Mouse (Mus musculus) forebrain, embryonic 16.5 days (tissue): ENCODE measurements at regions not wholly inside any gene's neighbourhood (a gene's known extent, or its start where the extent isn't known, plus 50 kb on each side); places are given as distances from the start of the nearest gene placed in this dataset.
"Not testable (repeated sequence)": the region's sequence is repeated elsewhere in the genome, so short reads cannot be mapped to it uniquely, and the experiment has no call there.

Experiments
- ATAC-seq: fragments of 200-750 bp; cut with Nextera tagmentation; 2 replicates; pipeline ENCODE4 v1.8.0; 2017; ENCODE audit warnings: mild to moderate bottlenecking, moderate library complexity
- H3K27ac ChIP-seq: fragments of 300-500 bp; sonication (generic); 2 replicates; pipeline ENCODE4 v1.5.1; 2014; ENCODE audit warnings: low read length, control low read depth
- H3K27me3 ChIP-seq: fragments of 300-500 bp; sonication (generic); replicated peaks from 2 replicates; pipeline ENCODE4 v1.6.1; 2014; ENCODE audit warnings: low read length; ENCODE audit not compliant: control insufficient read depth, insufficient read depth
- H3K36me3 ChIP-seq: fragments of 300-500 bp; sonication (generic); 2 replicates; pipeline ENCODE4 v1.6.1; 2014; ENCODE audit not compliant: control insufficient read depth, insufficient read depth
- H3K4me1 ChIP-seq: fragments of 300-500 bp; sonication (generic); replicated peaks from 2 replicates; pipeline ENCODE4 v1.6.1; 2014; ENCODE audit warnings: low read length; ENCODE audit not compliant: control insufficient read depth, insufficient read depth
- H3K4me2 ChIP-seq: fragments of 300-500 bp; sonication (generic); 2 replicates; pipeline ENCODE4 v1.6.1; 2014; ENCODE audit warnings: mild to moderate bottlenecking, low read length, control low read depth
- H3K4me3 ChIP-seq: fragments of 300-500 bp; sonication (generic); replicated peaks from 2 replicates; pipeline ENCODE4 v1.5.1; 2014; ENCODE audit warnings: mild to moderate bottlenecking, low read length, control low read depth
- H3K9ac ChIP-seq: fragments of 300-500 bp; sonication (generic); replicated peaks from 2 replicates; pipeline ENCODE4 v1.6.1; 2014; ENCODE audit warnings: low read depth, low read length, control low read depth
- H3K9me3 ChIP-seq: fragments of 300-500 bp; sonication (generic); 2 replicates; pipeline ENCODE4 v1.6.1; 2016; ENCODE audit warnings: low read length; ENCODE audit not compliant: control insufficient read depth
- WGBS: fragments of 180-500 bp; shearing (Covaris S2); extraction: QIAGEN DNeasy Blood & Tissue Kit; methylation state at CpG from one replicate; pipeline ENCODE4 v1.1.7; 2014; 5-methylcytosine and 5-hydroxymethylcytosine counted together

DNA sequence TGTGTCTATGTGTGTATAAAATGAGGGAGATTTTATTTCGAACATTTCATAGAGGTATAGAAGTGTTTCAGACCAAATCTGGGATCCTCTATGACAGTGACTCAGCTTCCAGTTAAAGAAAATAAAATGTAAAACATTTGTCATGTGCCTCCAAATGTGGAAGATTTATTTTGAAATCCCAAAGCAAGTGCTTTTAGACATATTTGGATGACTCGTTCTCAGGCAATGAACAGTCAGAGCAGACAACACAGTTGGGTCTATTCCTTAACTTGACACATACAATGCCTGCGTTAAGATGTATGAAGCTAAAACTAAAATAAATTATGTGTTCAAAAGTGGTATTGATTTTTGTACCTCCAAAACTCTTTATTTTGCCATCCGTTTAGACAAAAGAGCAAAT is 830.4 kb upstream of the Grm7 start:
- WGBS = 89% methylated on average over 4 of the region's 4 CpGs
- Histone ChIP-seq H3K27ac (no peak overlapping the region), H3K4me2 (no peak overlapping the region), H3K36me3 (no peaks in the 10 kb centered on the region), H3K9me3 (no peaks in the 10 kb centered on the region), H3K27me3 (no peaks in the 10 kb centered on the region), H3K4me3 (no peak overlapping the region), H3K9ac (no peak overlapping the region), H3K4me1 (no peaks in the 10 kb centered on the region)
- no peak for ATAC-seq

DNA sequence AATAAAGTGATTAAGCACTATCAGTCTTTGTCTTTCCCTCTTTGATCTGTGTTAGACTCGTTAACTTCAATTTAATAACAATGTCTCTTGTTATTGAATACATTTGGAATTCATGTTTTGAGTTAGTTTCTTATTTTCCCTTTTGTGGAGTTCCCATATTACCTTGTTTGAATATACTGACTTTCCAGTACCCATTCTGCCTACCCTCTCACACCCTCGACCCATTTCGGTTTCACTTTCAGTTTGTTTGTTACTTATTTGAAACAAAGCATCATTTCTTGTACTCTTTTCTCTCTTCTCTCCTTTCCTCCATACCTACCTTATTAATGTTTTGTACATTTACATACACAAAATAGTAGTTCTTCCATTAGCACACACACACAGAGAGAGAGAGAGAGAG is 797.1 kb upstream of the Grm7 start:
- Histone ChIP-seq H3K36me3 (no peaks in the 10 kb centered on the region), H3K27me3 (no peaks in the 10 kb centered on the region), H3K9me3 (no peaks in the 10 kb centered on the region), H3K4me3 (no peak overlapping the region), H3K9ac (no peak overlapping the region), H3K4me1 (no peaks in the 10 kb centered on the region), H3K4me2 (no peak overlapping the region), H3K27ac (no peak overlapping the region)
- WGBS = 73% methylated on average over 3 of the region's 3 CpGs
- ATAC-seq = no peak

DNA sequence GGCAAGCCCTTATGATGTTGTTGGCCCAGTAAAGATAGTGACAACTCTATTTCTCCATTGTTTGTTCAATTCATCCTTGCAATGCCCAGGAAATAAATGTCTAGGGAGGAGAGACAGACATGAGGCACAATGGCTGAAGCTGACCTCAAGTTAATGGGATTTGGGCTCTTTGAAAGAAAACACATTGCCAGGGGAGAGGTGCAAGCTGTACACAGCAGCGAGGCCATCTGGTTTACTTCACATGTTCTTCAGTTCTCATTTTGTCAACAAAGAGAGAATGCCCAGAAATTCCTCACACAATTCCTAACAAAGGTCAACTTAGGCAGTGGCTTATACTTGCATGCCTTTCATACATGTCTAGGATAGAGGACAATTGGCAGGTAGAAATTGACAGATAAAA is 789.6 kb upstream of the Grm7 start:
- Histone ChIP-seq H3K36me3 (no peaks in the 10 kb centered on the region), H3K4me3 (no peak overlapping the region), H3K9ac (no peak overlapping the region), H3K4me1 (no peaks in the 10 kb centered on the region), H3K9me3 (no peaks in the 10 kb centered on the region), H3K27me3 (no peaks in the 10 kb centered on the region), H3K27ac (no peak overlapping the region), H3K4me2 (no peak overlapping the region)
- WGBS = 50% methylated on average over 1 of the region's 1 CpGs
- no peak for ATAC-seq

DNA sequence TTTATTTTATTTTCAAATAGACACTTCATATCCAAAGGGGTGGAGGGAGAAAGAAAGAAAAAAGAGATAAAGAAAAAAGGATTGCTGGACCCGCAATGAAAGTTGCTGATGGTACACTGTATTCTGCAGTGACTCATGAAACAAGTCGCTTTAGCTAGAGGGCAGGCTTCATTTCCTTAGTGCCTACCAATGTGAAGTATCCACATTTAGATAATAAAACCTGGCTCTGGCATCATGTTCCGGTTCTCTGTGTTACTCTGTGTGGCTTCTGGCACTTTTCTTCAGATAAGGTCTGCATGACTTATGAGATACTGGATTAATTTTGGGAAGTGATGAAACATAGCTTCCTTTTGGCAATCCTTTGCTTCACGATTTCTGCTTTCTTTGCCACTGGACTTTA is 782.0 kb upstream of the Grm7 start:
- no peaks in the 10 kb centered on the region for H3K36me3 ChIP-seq
- no peak overlapping the region for H3K4me2 ChIP-seq
- no peaks in the 10 kb centered on the region for H3K27me3 ChIP-seq
- H3K4me1 ChIP-seq = no peaks in the 10 kb centered on the region
- no peak overlapping the region for H3K9ac ChIP-seq
- H3K27ac ChIP-seq = no peak overlapping the region
- H3K4me3 ChIP-seq = no peak overlapping the region
- ATAC-seq = no peak
- WGBS = 93% methylated on average over 4 of the region's 4 CpGs
- no peaks in the 10 kb centered on the region for H3K9me3 ChIP-seq

DNA sequence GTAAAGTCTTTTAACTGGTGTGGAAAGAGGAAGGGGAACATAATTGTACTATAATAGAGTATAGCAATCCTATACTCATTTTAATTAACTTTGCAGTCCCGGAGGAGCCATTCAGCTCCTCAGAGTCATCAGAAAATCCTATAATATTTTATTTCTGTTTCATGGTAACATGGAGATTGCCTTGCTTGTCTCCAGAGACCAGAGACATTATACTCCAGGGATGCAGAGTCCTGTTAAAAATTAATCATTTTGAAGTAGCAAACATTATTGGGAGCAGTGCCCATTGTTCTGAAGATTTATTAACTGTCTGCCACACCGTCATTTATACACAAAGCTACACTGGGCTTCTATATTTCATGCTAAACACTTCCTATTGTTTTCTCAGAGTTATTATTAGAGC is 771.2 kb upstream of the Grm7 start:
- WGBS = 72% methylated on average over 2 of the region's 2 CpGs
- ATAC-seq = no peak

GRCm38 (mm10) chr6:109874625-109875040 is 770.7 kb upstream of the Grm7 start:
- ATAC-seq = no peak
- H3K9me3 ChIP-seq = no peaks in the 10 kb centered on the region
- H3K27me3 ChIP-seq = no peaks in the 10 kb centered on the region
- no peak overlapping the region for H3K4me3 ChIP-seq
- H3K9ac ChIP-seq = no peak overlapping the region
- H3K4me1 ChIP-seq = no peaks in the 10 kb centered on the region
- WGBS = 89% methylated on average over 6 of the region's 6 CpGs
- H3K4me2 ChIP-seq = no peak overlapping the region
- no peaks in the 10 kb centered on the region for H3K36me3 ChIP-seq
- no peak overlapping the region for H3K27ac ChIP-seq

More for the DNA sequence above, 771.2 kb upstream of the Grm7 start:
- Histone ChIP-seq H3K4me2 (no peak overlapping the region), H3K9ac (no peak overlapping the region), H3K36me3 (no peaks in the 10 kb centered on the region), H3K9me3 (no peaks in the 10 kb centered on the region), H3K27ac (no peak overlapping the region), H3K27me3 (no peaks in the 10 kb centered on the region), H3K4me3 (no peak overlapping the region), H3K4me1 (no peaks in the 10 kb centered on the region)

- not testable (repeated sequence) for ATAC-seq, H3K27ac ChIP-seq, H3K4me1 ChIP-seq, H3K9ac ChIP-seq, H3K4me2 ChIP-seq, H3K4me3 ChIP-seq, H3K9me3 ChIP-seq, H3K27me3 ChIP-seq, H3K36me3 ChIP-seq
- WGBS = 95% methylated on average over 3 of the region's 3 CpGs
Observed at GRCm38 (mm10) chr6:109875548-109875947, 769.8 kb upstream of the Grm7 start.

- no peaks in the 10 kb centered on the region for H3K36me3 ChIP-seq
- 69% methylated on average over 1 of the region's 1 CpGs for WGBS
- ATAC-seq = peak; percentile 54
- H3K4me2 ChIP-seq = no peak overlapping the region
- no peaks in the 10 kb centered on the region for H3K9me3 ChIP-seq
- no peak overlapping the region for H3K4me3 ChIP-seq
- H3K27me3 ChIP-seq = no peaks in the 10 kb centered on the region
- no peak overlapping the region for H3K27ac ChIP-seq
- no peaks in the 10 kb centered on the region for H3K4me1 ChIP-seq
- no peak overlapping the region for H3K9ac ChIP-seq
Observed at GRCm38 (mm10) chr6:109879145-109879544, 766.2 kb upstream of the Grm7 start.

- Histone ChIP-seq H3K27me3 (no peaks in the 10 kb centered on the region), H3K27ac (no peak overlapping the region)
Observed at GRCm38 (mm10) chr6:109923780-109924179, 721.6 kb upstream of the Grm7 start.

DNA sequence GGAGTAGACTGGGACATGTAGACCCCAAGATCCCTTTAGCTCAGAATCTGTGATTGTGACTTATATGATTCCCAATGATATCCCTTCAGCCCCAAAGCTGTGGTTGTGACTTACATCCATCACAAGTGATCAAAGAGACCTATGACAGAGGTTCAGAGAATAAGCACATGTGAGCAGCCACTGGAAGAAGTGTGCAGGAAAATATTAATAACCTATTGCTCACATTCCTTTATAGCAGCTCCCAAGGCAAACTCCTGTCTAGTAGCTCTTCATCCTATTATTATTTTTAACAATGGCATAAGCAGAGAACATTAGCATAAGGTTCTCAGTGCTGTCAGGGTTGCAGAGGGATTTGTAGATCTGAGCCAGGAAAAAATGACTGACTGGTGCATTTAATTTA is 696.9 kb upstream of the Grm7 start:
- Histone ChIP-seq H3K27me3 (no peaks in the 10 kb centered on the region), H3K9me3 (no peaks in the 10 kb centered on the region), H3K4me2 (no peak overlapping the region), H3K4me1 (no peaks in the 10 kb centered on the region), H3K4me3 (no peak overlapping the region), H3K36me3 (no peaks in the 10 kb centered on the region), H3K9ac (no peak overlapping the region), H3K27ac (no peak overlapping the region)
- ATAC-seq = peak; percentile 47

More at GRCm38 (mm10) chr6:109923780-109924179, 721.6 kb upstream of the Grm7 start:
- Histone ChIP-seq H3K4me2 (no peak overlapping the region), H3K9me3 (no peaks in the 10 kb centered on the region), H3K4me1 (no peaks in the 10 kb centered on the region), H3K4me3 (no peak overlapping the region), H3K36me3 (no peaks in the 10 kb centered on the region), H3K9ac (no peak overlapping the region)
- ATAC-seq = no peak
